Mouse (Mus musculus) bone marrow macrophage, adult 2 months (primary cell): Measurements from ENCODE around the gene Hnrnpf.

Experiments used
- CTCF ChIP-seq: IDR thresholded peaks from 2 replicates; pipeline ENCODE4 v1.5.1; 2012; ENCODE audit warnings: low read depth, mild to moderate bottlenecking, low read length, moderate library complexity
- POLR2A ChIP-seq: IDR thresholded peaks from 2 replicates; pipeline ENCODE4 v1.6.1; 2012; ENCODE audit warnings: mild to moderate bottlenecking, low read depth, low read length, borderline replicate concordance

- no peak for TF ChIP-seq CTCF
- no peak for TF ChIP-seq POLR2A
Observed at GRCm38 (mm10) chr6:117881229-117881628, 18.9 kb upstream of the Hnrnpf start.
